Mouse (Mus musculus) cortical plate, adult 2 months (tissue): Measurements from ENCODE around the gene Vps37b.

Source experiments
- CTCF ChIP-seq: fragments of 200-500 bp; IDR thresholded peaks from 2 replicates; pipeline ENCODE4 v1.5.1; 2011; ENCODE audit warnings: mild to moderate bottlenecking, control low read depth, low read length; ENCODE audit not compliant: insufficient read depth; ENCODE audit errors: extremely low read depth
- POLR2A ChIP-seq: fragments of 200-500 bp; IDR thresholded peaks from 2 replicates; pipeline ENCODE4 v1.6.1; 2011; ENCODE audit warnings: mild to moderate bottlenecking, low read length, control low read depth; ENCODE audit not compliant: insufficient read depth; ENCODE audit errors: extremely low read depth

GRCm38 (mm10) chr5:123985434-123985833 is 46.6 kb downstream of the Vps37b start:
- TF ChIP-seq POLR2A = no peak
- no peak for TF ChIP-seq CTCF
